Mouse (Mus musculus) hindbrain, postnatal 0 days (tissue): Measurements from ENCODE around the gene Axl. TPM values are rescaled to one million over a fixed set of nuclear protein-coding genes. Genes with fewer than 3 reads are reported as not detected.
A peak's percentile ranks its signal among the peaks of the same experiment; 100 is the strongest.
"Not testable (repeated sequence)": the region's sequence is repeated elsewhere in the genome, so short reads cannot be mapped to it uniquely, and the experiment has no call there.

ENCODE experiments used
- ATAC-seq: fragments of 200-750 bp; cut with Nextera tagmentation; 2 replicates; pipeline ENCODE4 v1.8.0; 2017; ENCODE audit warnings: mild to moderate bottlenecking, moderate TSS enrichment, moderate library complexity
- DNase-seq: peaks from one replicate; pipeline ENCODE4 v3.0.0-alpha.2; 2015; ENCODE audit warnings: low spot score
- H3K27ac ChIP-seq: fragments of 300-500 bp; sonication (generic); 2 replicates; pipeline ENCODE4 v1.5.1; 2014; ENCODE audit warnings: mild to moderate bottlenecking
- H3K27me3 ChIP-seq: fragments of 300-500 bp; sonication (generic); 2 replicates; pipeline ENCODE4 v1.6.1; 2014; ENCODE audit warnings: low read length, mixed read lengths; ENCODE audit not compliant: insufficient read depth
- H3K36me3 ChIP-seq: fragments of 300-500 bp; sonication (generic); 2 replicates; pipeline ENCODE4 v1.6.1; 2014; ENCODE audit warnings: low read length, mixed read lengths; ENCODE audit not compliant: insufficient read depth
- H3K4me1 ChIP-seq: fragments of 300-500 bp; sonication (generic); 2 replicates; pipeline ENCODE4 v1.6.1; 2014; ENCODE audit warnings: antibody characterized with exemption, low read length, mixed read lengths; ENCODE audit not compliant: insufficient read depth
- H3K4me2 ChIP-seq: fragments of 300-500 bp; sonication (generic); 2 replicates; pipeline ENCODE4 v1.6.1; 2014; ENCODE audit warnings: low read depth, mild to moderate bottlenecking, low read length, moderate library complexity, mixed read lengths
- H3K4me3 ChIP-seq: fragments of 300-500 bp; sonication (generic); 2 replicates; pipeline ENCODE4 v1.5.1; 2014; ENCODE audit warnings: low read length
- H3K9ac ChIP-seq: fragments of 300-500 bp; sonication (generic); replicated peaks from 2 replicates; pipeline ENCODE4 v1.6.1; 2014; ENCODE audit warnings: mild to moderate bottlenecking, low read length, moderate library complexity, mixed read lengths
- H3K9me3 ChIP-seq: fragments of 300-500 bp; sonication (generic); 2 replicates; pipeline ENCODE4 v1.6.1; 2016; ENCODE audit warnings: low read length, mixed read lengths
- CTCF ChIP-seq: IDR thresholded peaks from 2 replicates; pipeline ENCODE4 v1.5.1; 2016; ENCODE audit warnings: antibody characterized with exemption, control low read depth, low read depth
- WGBS: fragments of 180-500 bp; shearing (Covaris S2); extraction: QIAGEN DNeasy Blood & Tissue Kit; methylation state at CpG from one replicate; pipeline ENCODE4 v1.1.7; 2014; 5-methylcytosine and 5-hydroxymethylcytosine counted together
- polyA plus RNA-seq: library from polyadenylated mRNA; unstranded; fragments of >200 nt; fragmentation: Nextera tagmentation; extraction: Ambion mirVana; gene quantifications from 2 replicates; pipeline ENCODE4 v1.2.1, GENCODE M21; 2015
- total RNA-seq: library from RNA; depleted of rRNA; stranded (reverse); fragments of >200 nt; gene quantifications from 2 replicates; pipeline ENCODE4 v1.2.3, GENCODE M21; 2014

Axl gene
- total and polyA plus RNA-seq, 2 experiments from 2014 or later = 26.8 to 44.3 TPM

DNA sequence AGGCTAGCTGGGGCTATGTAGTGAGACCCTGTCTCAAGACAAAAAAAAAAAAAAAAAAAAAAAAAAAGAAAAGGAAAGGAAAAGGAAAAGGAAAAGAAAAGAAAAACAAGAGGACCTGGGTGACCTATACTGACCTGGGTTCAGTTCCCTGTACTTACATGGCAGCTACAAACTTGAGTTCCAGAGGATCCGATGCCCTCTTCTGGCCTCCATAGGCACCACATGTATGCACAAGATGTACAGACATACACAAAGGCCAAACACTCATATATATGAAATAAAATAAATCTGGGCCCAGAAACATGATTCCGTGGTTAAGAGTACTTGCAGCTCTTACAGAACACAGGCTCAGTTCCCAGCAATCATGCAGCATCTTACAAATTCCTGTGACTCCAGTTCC is 51.6 kb downstream of the Axl start:
- DNase-seq (no peak), ATAC-seq (no peak)
- H3K36me3 ChIP-seq = peaks cover 87% of the 10 kb centered on the region
- H3K4me2 ChIP-seq = no peak overlapping the region
- H3K9me3 ChIP-seq = no peaks in the 10 kb centered on the region
- 98% methylated on average over 2 of the region's 2 CpGs for WGBS
- H3K27me3 ChIP-seq = no peaks in the 10 kb centered on the region
- no peak overlapping the region for H3K27ac ChIP-seq
- TF ChIP-seq CTCF = peak; percentile 37
- no peaks in the 10 kb centered on the region for H3K4me1 ChIP-seq
- H3K9ac ChIP-seq = no peak overlapping the region
- no peak overlapping the region for H3K4me3 ChIP-seq

DNA sequence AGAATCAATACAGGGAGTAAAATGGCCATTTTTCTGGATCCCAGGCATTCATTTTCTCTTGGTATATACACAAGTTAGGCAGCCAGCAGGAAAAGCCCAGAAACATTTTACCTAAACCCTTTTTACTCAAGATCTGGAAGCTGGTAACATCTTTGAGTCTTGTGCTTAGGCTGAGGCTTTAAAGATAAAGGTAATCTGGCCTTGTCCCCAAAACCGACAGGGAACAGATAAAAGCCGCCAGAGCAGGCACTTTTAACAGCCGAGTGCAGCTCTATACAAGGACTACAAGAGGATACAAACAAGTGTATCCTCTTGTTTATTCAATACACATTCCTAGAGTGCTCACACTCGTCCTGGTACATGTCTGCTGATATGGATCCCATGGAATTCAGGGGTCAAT is 53.5 kb downstream of the Axl start:
- WGBS = 75% methylated on average over 4 of the region's 4 CpGs
- no peaks in the 10 kb centered on the region for H3K4me1 ChIP-seq
- no peak for TF ChIP-seq CTCF

DNA sequence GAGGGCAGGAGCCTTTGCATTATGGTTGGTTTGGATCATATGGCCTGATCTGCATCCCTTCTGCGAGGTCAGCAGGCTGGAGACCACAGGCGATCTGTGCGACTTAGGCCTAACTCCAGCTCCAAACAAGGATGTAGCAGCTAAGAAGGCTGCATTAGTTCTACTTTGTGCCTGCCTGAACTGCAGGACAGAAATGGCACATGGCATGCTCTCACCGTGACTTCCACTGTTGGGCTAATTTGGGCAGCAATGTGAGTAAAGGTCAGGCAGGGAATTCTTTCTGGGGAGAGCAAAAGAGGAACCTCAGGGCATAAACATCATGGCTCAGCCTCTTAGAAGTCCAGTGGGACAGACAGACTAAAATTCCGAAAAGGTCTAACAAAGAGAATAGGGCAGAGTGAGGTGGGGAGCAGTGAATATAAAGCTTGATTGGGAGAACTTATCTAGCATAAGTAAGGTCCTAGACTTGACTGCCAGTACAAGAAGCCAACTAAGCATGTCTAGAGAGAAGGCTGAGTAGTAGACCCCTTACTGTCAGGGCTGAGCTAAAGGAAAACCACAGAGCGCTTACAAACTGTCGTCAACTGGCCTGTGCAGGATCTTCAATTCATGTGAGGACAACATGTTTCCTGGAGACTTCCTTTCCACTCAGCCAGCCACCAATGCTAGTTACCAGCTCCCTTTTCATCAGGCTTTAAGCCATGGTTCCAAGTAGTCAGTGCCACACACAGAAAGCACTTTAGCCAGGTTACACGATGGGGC is 57.0 kb downstream of the Axl start:
- Histone ChIP-seq H3K27me3 (no peaks in the 10 kb centered on the region), H3K27ac (no peak overlapping the region), H3K4me2 (no peak overlapping the region), H3K4me3 (no peak overlapping the region), H3K36me3 (peaks cover 94% of the 10 kb centered on the region), H3K9ac (no peak overlapping the region), H3K4me1 (no peaks in the 10 kb centered on the region), H3K9me3 (no peaks in the 10 kb centered on the region)
- no peak for DNase-seq
- no peak for TF ChIP-seq CTCF
- WGBS = 90% methylated on average over 8 of the region's 8 CpGs
- ATAC-seq = no peak

More for the DNA sequence above, 53.5 kb downstream of the Axl start:
- no peaks in the 10 kb centered on the region for H3K27me3 ChIP-seq
- no peaks in the 10 kb centered on the region for H3K9me3 ChIP-seq
- DNase-seq (no peak), ATAC-seq (no peak)
- peaks cover 88% of the 10 kb centered on the region for H3K36me3 ChIP-seq
- no peak overlapping the region for H3K27ac ChIP-seq
- H3K9ac ChIP-seq = no peak overlapping the region
- H3K4me2 ChIP-seq = no peak overlapping the region
- no peak overlapping the region for H3K4me3 ChIP-seq

DNA sequence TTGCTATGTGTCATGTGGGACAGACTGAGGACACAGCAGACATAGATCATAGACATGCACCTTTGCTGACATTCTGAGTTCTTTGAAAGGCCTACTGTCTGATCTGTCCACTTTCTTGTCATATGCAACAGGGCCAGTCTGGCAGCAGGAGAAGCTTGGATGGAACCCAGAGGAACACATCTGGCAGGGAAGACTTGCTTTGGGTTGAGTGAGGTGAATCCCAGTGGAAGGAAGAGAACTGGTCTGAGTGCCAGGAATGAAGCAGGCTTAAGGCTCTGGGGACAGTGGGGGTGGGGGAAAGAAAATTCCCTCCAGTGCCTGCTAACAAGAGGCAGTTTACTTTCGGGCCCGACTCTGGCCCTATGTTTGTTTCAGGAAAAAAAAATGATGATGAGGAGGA is 58.6 kb downstream of the Axl start:
- 91% methylated on average over 2 of the region's 2 CpGs for WGBS
- no peaks in the 10 kb centered on the region for H3K27me3 ChIP-seq
- no peak for TF ChIP-seq CTCF
- H3K27ac ChIP-seq = no peak overlapping the region
- no peaks in the 10 kb centered on the region for H3K9me3 ChIP-seq
- H3K36me3 ChIP-seq = peaks cover 95% of the 10 kb centered on the region
- ATAC-seq (no peak), DNase-seq (no peak)
- H3K9ac ChIP-seq = no peak overlapping the region
- H3K4me3 ChIP-seq = no peak overlapping the region
- H3K4me2 ChIP-seq = no peak overlapping the region
- H3K4me1 ChIP-seq = no peaks in the 10 kb centered on the region

DNA sequence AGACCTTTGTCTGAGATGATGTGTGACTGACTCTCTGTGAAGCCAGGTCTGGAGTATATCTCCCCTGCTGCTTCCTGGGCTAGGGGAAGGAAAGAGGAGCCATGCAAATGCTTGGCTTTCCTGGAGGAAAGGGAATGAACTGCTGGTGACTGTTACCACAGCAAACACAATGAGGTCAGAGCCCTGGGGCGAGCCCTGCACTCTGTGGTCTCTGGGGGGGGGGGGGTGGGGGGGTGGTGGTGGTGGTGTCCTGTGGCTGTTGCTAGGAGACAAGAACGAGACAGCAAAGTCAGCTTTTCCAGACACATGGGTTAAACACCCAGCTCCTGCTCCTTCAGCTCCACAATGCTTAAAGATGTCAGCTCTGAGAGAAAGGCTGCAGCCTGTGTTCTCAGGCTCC is 59.1 kb downstream of the Axl start:
- WGBS = 18% methylated on average over 2 of the region's 2 CpGs
- H3K36me3 ChIP-seq = peaks cover 95% of the 10 kb centered on the region
- no peak overlapping the region for H3K4me3 ChIP-seq
- no peak for TF ChIP-seq CTCF
- no peaks in the 10 kb centered on the region for H3K27me3 ChIP-seq
- H3K9ac ChIP-seq = no peak overlapping the region
- no peak overlapping the region for H3K4me2 ChIP-seq
- DNase-seq (no peak), ATAC-seq (no peak)
- no peak overlapping the region for H3K27ac ChIP-seq
- no peaks in the 10 kb centered on the region for H3K9me3 ChIP-seq
- H3K4me1 ChIP-seq = no peaks in the 10 kb centered on the region

DNA sequence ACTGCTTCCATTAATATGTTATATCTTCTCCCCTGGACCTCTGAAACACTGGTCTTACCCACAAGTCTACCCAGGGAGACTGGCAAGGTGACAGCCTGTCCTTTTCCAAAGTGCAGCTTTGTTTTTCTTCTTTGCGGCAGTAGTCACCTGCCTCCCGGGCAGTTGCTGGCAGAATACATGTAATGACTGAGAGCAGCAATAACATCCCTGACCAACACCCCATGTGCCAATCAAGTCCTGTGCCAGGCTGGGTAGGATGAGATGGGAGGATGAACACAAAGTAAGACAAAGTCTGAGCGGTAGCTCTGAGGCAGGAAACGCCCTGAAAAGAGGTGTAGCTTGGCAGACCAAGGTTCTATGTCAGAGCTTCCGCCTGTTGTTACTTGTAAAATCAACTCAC is 60.7 kb downstream of the Axl start:
- Histone ChIP-seq H3K9me3 (no peaks in the 10 kb centered on the region), H3K4me2 (no peak overlapping the region), H3K36me3 (peaks cover 96% of the 10 kb centered on the region), H3K4me3 (no peak overlapping the region), H3K27ac (no peak overlapping the region), H3K4me1 (no peaks in the 10 kb centered on the region), H3K27me3 (no peaks in the 10 kb centered on the region), H3K9ac (no peak overlapping the region)
- TF ChIP-seq CTCF = no peak
- 93% methylated on average over 5 of the region's 5 CpGs for WGBS
- ATAC-seq = no peak
- no peak for DNase-seq

DNA sequence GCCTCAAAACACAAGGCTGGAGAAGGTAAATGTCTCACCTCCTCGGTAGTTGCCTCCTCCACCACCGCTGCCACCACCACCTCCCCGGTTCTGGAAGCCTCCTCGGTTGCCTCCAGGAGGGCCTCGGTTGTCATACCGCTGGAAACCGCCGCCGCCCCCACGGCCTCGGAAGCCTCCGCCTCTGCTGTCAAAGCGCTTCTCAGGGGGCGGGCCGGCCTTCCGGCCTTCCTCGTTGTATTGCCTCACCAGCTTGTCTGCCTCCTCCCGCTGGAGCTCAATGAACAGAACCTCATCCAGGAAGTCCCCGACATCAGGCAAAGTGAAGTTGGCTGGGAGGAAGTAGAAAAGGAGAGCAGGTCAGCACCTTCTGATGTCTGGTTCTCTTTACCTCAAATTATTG is 62.6 kb downstream of the Axl start:
- Histone ChIP-seq H3K4me1 (no peaks in the 10 kb centered on the region), H3K27me3 (no peaks in the 10 kb centered on the region), H3K36me3 (peaks cover 88% of the 10 kb centered on the region), H3K9ac (no peak overlapping the region), H3K9me3 (no peaks in the 10 kb centered on the region), H3K27ac (no peak overlapping the region), H3K4me3 (no peak overlapping the region), H3K4me2 (no peak overlapping the region)
- ATAC-seq (no peak), DNase-seq (no peak)
- 85% methylated on average over 19 of the region's 19 CpGs for WGBS
- no peak for TF ChIP-seq CTCF

DNA sequence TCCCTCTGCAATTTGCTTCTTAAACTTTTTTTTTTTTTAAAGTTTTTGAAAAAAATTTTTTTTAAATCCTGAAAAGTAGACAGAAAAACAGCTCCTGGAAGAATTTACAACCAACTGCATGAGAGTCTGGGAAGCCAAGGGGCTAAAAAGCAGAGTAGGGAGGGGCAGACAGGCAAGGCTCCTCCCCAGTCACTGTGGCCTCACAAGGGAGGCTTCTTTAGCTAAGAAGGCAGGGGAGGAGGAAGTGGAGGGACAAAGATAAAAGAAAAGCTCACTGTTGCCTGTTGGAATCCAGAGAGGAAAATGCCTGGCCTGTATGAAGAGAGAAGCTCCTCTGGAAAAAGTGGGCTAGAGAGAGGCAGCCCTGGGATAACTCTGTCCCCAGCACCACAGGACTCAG is 66.7 kb downstream of the Axl start:
- peaks cover 57% of the 10 kb centered on the region for H3K36me3 ChIP-seq
- not testable (repeated sequence) for H3K9ac ChIP-seq, H3K4me3 ChIP-seq, H3K4me2 ChIP-seq, ATAC-seq, DNase-seq, H3K27me3 ChIP-seq, H3K27ac ChIP-seq, H3K9me3 ChIP-seq, H3K4me1 ChIP-seq
